Mouse (Mus musculus): Measurements from ENCODE around the gene Pear1. TPM values are rescaled to one million over a fixed set of nuclear protein-coding genes. Genes with fewer than 3 reads are reported as not detected.
A peak's percentile ranks its signal among the peaks of the same experiment; 100 is the strongest.

Pear1 gene
- polyA plus RNA-seq, 1 experiment from 2014 or later, result 8.6 TPM

DNA sequence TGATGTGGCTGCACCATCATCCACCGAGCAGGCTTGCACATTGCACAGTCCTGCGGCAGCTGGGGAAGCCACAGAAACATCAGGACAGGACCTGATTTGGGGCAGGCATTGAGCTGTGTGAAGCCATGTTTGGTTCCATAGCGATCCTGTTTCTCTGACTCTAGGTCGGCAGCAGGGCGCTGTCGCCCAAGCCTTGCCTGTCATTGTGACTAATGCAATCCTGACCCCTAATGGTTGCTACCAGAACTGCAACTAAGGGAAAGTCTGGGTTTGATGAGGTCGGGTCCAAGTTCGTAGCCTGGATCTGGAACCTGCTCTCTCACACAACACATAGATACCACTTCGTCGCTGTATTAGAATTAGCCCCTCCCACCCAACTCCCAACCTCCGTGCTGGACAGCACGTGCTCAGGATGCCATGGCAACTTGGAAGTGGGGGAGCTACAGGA is 7.4 kb downstream of the Pear1 start:
- ATAC-seq (replicated peaks; ENCODE audit: low FRiP score) (0 out of 2 replicates have a peak, but pooled peaks have one; percentile 36), DNase-seq (ENCODE audit: low spot score) (peak; percentile 86)
- Histone ChIP-seq H3K9me3 (ENCODE audit: control insufficient read depth, low read length) (no peaks in the 10 kb centered on the region), H3K27me3 (ENCODE audit: control insufficient read depth, insufficient read depth, low read length) (no peaks in the 10 kb centered on the region; the same call in 1 of the 2 replicates), H3K27ac (ENCODE audit: low read depth, low read length) (no peak overlapping the region), H3K36me3 (ENCODE audit: control insufficient read depth, insufficient read depth, low read length) (no peaks in the 10 kb centered on the region), H3K9ac (ENCODE audit: low read length) (no peak overlapping the region), H3K4me2 (ENCODE audit: low read depth, low read length, severe bottlenecking) (no peak overlapping the region), H3K4me3 (ENCODE audit: low read depth, low read length) (no peak overlapping the region), H3K4me1 (replicated peaks; ENCODE audit: control insufficient read depth, insufficient read depth, low read length) (no peaks in the 10 kb centered on the region)
- 7% methylated on average over 12 of the region's 12 CpGs for WGBS

DNA sequence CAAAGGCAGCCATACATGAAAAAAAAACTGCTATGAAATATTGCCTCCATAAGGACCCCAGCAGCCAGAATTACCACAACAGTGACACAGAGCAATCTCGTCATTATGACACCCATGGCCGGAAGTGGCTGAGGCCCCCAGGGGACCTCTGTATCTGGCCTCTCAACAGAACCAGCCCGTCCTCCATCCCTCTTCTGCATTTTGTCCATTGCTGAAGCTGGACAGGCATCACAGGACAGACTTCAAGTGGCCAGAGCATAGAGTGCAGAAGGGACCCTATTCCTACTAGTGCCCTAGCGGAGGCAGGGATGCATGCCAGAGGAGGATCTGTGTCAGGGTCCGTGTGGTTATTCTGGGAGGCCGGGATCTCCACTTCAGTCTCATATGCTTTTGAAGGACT is 7.9 kb downstream of the Pear1 start:
- Histone ChIP-seq H3K9ac (ENCODE audit: low read length) (no peak overlapping the region), H3K27me3 (ENCODE audit: control insufficient read depth, insufficient read depth, low read length) (peaks cover 5% of the 10 kb centered on the region), H3K36me3 (ENCODE audit: control insufficient read depth, insufficient read depth, low read length) (no peaks in the 10 kb centered on the region), H3K4me3 (ENCODE audit: low read depth, low read length) (no peak overlapping the region), H3K27ac (ENCODE audit: low read depth, low read length) (no peak overlapping the region), H3K4me2 (ENCODE audit: low read depth, low read length, severe bottlenecking) (no peak overlapping the region), H3K4me1 (replicated peaks; ENCODE audit: control insufficient read depth, insufficient read depth, low read length) (no peaks in the 10 kb centered on the region), H3K9me3 (ENCODE audit: control insufficient read depth, low read length) (no peaks in the 10 kb centered on the region)
- ATAC-seq (replicated peaks; ENCODE audit: low FRiP score) (no peak), DNase-seq (ENCODE audit: low spot score) (no peak)
- 63% methylated on average over 6 of the region's 6 CpGs for WGBS

DNA sequence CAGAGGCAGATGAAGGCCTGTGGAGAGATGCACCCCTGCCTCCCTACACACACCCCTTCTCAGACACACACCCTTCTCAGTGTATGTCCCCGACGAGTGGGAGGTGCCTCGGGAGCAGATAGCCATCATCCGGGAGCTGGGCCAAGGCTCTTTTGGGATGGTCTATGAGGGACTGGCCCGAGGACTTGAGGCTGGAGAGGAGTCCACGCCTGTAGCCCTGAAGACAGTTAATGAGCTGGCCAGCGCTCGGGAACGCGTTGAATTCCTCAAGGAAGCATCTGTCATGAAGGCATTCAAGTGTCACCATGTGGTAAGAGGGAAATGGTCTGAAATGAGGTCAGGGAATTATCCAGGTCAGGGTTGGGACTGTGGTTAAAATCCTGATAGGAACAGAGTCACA is 11.2 kb downstream of the Pear1 start:
- Histone ChIP-seq H3K27me3 (ENCODE audit: control insufficient read depth, insufficient read depth, low read length) (peaks cover 34% of the 10 kb centered on the region), H3K27ac (ENCODE audit: low read depth, low read length) (no peak overlapping the region), H3K9ac (ENCODE audit: low read length) (no peak overlapping the region), H3K9me3 (ENCODE audit: control insufficient read depth, low read length) (no peaks in the 10 kb centered on the region), H3K36me3 (ENCODE audit: control insufficient read depth, insufficient read depth, low read length) (no peaks in the 10 kb centered on the region), H3K4me3 (ENCODE audit: low read depth, low read length) (no peak overlapping the region), H3K4me2 (ENCODE audit: low read depth, low read length, severe bottlenecking) (no peak overlapping the region), H3K4me1 (replicated peaks; ENCODE audit: control insufficient read depth, insufficient read depth, low read length) (peaks cover 4% of the 10 kb centered on the region; the same call in 1 of the 2 replicates)
- DNase-seq (ENCODE audit: low spot score) (no peak), ATAC-seq (replicated peaks; ENCODE audit: low FRiP score) (no peak)
- 72% methylated on average over 10 of the region's 10 CpGs for WGBS

DNA sequence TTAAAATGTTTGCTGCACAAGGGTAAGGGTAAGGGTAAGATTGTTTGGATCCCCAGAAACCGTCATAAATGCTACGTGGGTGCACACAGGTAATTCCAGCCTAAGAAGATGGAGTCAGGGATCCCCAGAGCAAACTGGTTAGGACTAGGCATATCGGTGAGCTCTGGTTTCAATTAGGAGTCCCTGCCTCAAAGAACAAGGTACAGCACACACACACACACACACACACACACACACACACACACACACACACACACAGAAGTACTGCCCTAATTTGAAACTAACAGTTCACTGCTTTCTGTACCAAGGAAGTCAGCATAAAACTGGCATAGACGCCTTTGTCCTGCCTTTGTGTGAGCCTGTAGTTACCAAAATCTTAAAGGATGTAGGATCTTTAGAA is 11.7 kb downstream of the Pear1 start:
- no peak overlapping the region for H3K4me2 ChIP-seq (ENCODE audit: low read depth, low read length, severe bottlenecking)
- 82% methylated on average over 4 of the region's 4 CpGs for WGBS
- H3K9me3 ChIP-seq (ENCODE audit: control insufficient read depth, low read length), result no peaks in the 10 kb centered on the region
- DNase-seq (ENCODE audit: low spot score) (no peak), ATAC-seq (replicated peaks; ENCODE audit: low FRiP score) (no peak)
- H3K4me3 ChIP-seq (ENCODE audit: low read depth, low read length), result no peak overlapping the region
- no peak overlapping the region for H3K27ac ChIP-seq (ENCODE audit: low read depth, low read length)
- H3K36me3 ChIP-seq (ENCODE audit: control insufficient read depth, insufficient read depth, low read length), result no peaks in the 10 kb centered on the region
- H3K27me3 ChIP-seq (ENCODE audit: control insufficient read depth, insufficient read depth, low read length), result peaks cover 34% of the 10 kb centered on the region
- H3K4me1 ChIP-seq (replicated peaks; ENCODE audit: control insufficient read depth, insufficient read depth, low read length), result peaks cover 4% of the 10 kb centered on the region; the same call in 1 of the 2 replicates
- no peak overlapping the region for H3K9ac ChIP-seq (ENCODE audit: low read length)

DNA sequence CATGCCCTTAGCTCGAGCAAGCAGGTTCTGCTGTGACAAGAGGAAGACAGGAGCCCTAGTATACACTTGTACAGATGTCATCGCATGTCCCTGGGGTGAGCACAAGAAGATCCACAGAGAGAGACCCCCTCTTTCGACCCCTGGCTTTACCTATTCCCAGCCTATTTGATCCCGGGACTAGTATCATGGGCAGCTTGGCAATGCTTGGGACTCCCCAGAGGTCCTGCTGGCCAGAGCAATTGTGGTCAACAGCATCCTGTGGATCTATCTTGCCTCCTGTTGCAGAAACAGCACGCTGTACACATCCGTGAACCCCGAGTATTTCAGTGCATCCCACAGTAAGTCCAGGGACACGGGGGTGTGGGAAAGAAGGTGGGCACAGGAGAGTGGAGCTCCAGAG is 12.8 kb downstream of the Pear1 start:
- Histone ChIP-seq H3K4me2 (ENCODE audit: low read depth, low read length, severe bottlenecking) (no peak overlapping the region), H3K4me3 (ENCODE audit: low read depth, low read length) (no peak overlapping the region), H3K27ac (ENCODE audit: low read depth, low read length) (no peak overlapping the region), H3K27me3 (ENCODE audit: control insufficient read depth, insufficient read depth, low read length) (peaks cover 34% of the 10 kb centered on the region), H3K36me3 (ENCODE audit: control insufficient read depth, insufficient read depth, low read length) (no peaks in the 10 kb centered on the region), H3K9me3 (ENCODE audit: control insufficient read depth, low read length) (no peaks in the 10 kb centered on the region), H3K9ac (ENCODE audit: low read length) (no peak overlapping the region), H3K4me1 (replicated peaks; ENCODE audit: control insufficient read depth, insufficient read depth, low read length) (peaks cover 4% of the 10 kb centered on the region; the same call in 1 of the 2 replicates)
- no peak for DNase-seq (ENCODE audit: low spot score)
- no peak for ATAC-seq (replicated peaks; ENCODE audit: low FRiP score)
- whole genome bisulfite sequencing, result 84% methylated on average over 8 of the region's 8 CpGs

DNA sequence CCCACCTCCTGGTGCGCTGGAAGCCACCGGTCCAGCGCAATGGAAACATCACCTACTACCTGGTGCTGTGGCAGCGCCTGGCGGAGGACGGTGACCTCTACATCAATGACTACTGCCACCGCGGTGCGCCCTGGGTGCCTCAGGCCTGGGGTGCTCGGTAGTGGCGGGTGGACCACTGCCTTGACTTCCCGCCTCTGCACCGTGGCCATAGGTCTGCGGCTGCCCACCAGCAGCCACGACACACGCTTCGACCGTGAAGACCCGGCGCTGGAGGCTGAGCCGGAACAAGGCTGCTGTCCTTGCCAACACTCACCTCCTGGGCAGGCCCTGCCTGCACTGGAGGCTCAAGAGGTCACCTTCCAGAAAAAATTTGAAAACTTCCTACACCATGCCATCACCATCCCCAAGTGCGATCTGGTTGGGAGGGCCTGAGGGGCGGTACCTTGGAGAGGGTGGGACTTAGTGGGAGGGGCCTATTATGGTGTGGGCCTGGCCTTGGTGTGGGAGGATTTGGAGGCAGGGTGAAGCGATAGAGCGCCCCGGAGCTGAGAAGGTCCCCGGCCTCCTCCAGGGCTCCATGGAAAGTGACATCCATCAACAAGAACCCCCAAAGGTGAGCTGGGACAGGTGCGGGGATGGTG is 14.7 kb downstream of the Pear1 start:
- ATAC-seq (replicated peaks; ENCODE audit: low FRiP score) (peak; percentile 42), DNase-seq (ENCODE audit: low spot score) (no peak)
- Histone ChIP-seq H3K36me3 (ENCODE audit: control insufficient read depth, insufficient read depth, low read length) (no peaks in the 10 kb centered on the region), H3K27ac (ENCODE audit: low read depth, low read length) (no peak overlapping the region), H3K27me3 (ENCODE audit: control insufficient read depth, insufficient read depth, low read length) (peaks cover 41% of the 10 kb centered on the region), H3K9me3 (ENCODE audit: control insufficient read depth, low read length) (no peaks in the 10 kb centered on the region), H3K9ac (ENCODE audit: low read length) (no peak overlapping the region), H3K4me2 (ENCODE audit: low read depth, low read length, severe bottlenecking) (peak overlapping the region; percentile 42), H3K4me1 (replicated peaks; ENCODE audit: control insufficient read depth, insufficient read depth, low read length) (peaks cover 4% of the 10 kb centered on the region; the same call in 1 of the 2 replicates), H3K4me3 (ENCODE audit: low read depth, low read length) (peak overlapping the region; percentile 11; the same call in 1 of the 2 replicates)
- 2% methylated on average over 28 of the region's 28 CpGs for WGBS

DNA sequence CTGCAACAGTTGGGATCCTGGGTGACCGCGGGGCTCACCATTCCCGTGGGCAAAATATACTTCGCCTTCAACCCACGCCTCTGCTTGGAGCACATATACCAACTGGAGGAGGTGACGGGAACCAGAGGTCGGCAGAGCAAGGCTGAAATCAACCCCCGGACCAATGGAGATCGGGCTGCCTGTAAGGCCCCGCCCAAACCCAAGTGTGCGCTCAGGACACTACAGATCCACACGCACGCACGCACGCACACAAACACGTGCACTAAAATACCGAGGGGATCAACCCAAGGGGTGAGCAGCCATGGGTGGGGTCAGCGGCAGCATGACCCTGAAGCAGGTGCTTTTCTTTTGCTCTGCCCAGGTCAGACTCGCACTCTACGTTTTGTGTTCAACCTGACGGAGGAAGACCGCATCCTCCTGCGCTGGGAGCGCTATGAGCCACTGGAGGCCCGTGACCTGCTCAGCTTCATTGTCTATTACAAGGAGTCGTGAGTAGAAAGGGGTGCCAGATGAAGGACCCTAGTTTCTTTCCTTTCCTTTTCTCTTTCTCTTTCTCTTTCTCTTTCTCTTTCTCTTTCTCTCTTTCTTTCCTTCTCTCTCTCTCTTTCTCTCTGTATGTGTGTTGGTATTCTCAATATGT is 19.9 kb downstream of the Pear1 start:
- WGBS, result 4% methylated on average over 26 of the region's 26 CpGs
- H3K27ac ChIP-seq (ENCODE audit: low read depth, low read length), result no peak overlapping the region
- peaks cover 5% of the 10 kb centered on the region; the same call in 1 of the 2 replicates for H3K4me1 ChIP-seq (replicated peaks; ENCODE audit: control insufficient read depth, insufficient read depth, low read length)
- H3K4me2 ChIP-seq (ENCODE audit: low read depth, low read length, severe bottlenecking), result peak overlapping the region; percentile 42; the same call in 1 of the 2 replicates
- H3K9ac ChIP-seq (ENCODE audit: low read length), result no peak overlapping the region
- ATAC-seq (replicated peaks; ENCODE audit: low FRiP score) (no peak), DNase-seq (ENCODE audit: low spot score) (no peak)
- no peaks in the 10 kb centered on the region for H3K9me3 ChIP-seq (ENCODE audit: control insufficient read depth, low read length)
- H3K4me3 ChIP-seq (ENCODE audit: low read depth, low read length), result peak overlapping the region; percentile 14; the same call in 1 of the 2 replicates
- H3K36me3 ChIP-seq (ENCODE audit: control insufficient read depth, insufficient read depth, low read length), result no peaks in the 10 kb centered on the region
- H3K27me3 ChIP-seq (ENCODE audit: control insufficient read depth, insufficient read depth, low read length), result peaks cover 37% of the 10 kb centered on the region

DNA sequence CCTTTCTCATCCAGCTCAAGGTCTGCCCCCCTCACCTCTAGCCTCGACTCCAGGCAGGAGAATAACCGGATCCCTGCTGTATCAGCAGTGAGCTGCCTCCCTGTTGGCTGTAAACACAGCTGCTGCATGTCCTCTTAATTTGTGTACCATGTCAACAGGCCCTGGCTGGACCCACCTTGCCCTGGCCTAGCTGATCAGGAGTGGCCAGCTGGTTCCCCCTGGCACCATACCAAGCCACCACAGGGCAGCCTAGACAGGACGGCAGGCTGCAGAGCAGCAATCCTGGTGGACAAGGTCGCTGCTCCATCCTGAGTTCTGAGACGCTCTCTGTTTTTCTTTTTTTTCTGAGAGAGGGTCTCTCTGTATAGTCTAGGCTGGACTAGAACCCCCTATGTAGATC is 22.4 kb downstream of the Pear1 start:
- Histone ChIP-seq H3K4me1 (replicated peaks; ENCODE audit: control insufficient read depth, insufficient read depth, low read length) (peaks cover 5% of the 10 kb centered on the region), H3K4me2 (ENCODE audit: low read depth, low read length, severe bottlenecking) (no peak overlapping the region), H3K4me3 (ENCODE audit: low read depth, low read length) (no peak overlapping the region), H3K36me3 (ENCODE audit: control insufficient read depth, insufficient read depth, low read length) (no peaks in the 10 kb centered on the region), H3K9me3 (ENCODE audit: control insufficient read depth, low read length) (no peaks in the 10 kb centered on the region), H3K27me3 (ENCODE audit: control insufficient read depth, insufficient read depth, low read length) (peaks cover 47% of the 10 kb centered on the region), H3K9ac (ENCODE audit: low read length) (no peak overlapping the region), H3K27ac (ENCODE audit: low read depth, low read length) (no peak overlapping the region)
- 64% methylated on average over 5 of the region's 5 CpGs for WGBS
- ATAC-seq (replicated peaks; ENCODE audit: low FRiP score) (no peak), DNase-seq (ENCODE audit: low spot score) (no peak)

Measured in forebrain, embryonic 11.5 days (tissue).